Mouse (Mus musculus): Measurements from ENCODE around the gene Tspan18. TPM values are rescaled to one million over a fixed set of nuclear protein-coding genes. Genes with fewer than 3 reads are reported as not detected.

Tspan18 gene
- polyA plus RNA-seq, 1 experiment, result 6.8 TPM

Other genes starting within 250 kb of the Tspan18 start
- 69.6 and 92.8 TPM in 2 replicates for gene Trp53i11, start 147.0 kb downstream of the Tspan18 start, polyA plus RNA-seq (2012; rRNA removed)
- 370 and 430 TPM in 2 replicates for gene Cd82, start 128.6 kb upstream of the Tspan18 start, polyA plus RNA-seq (2012; rRNA removed)
- gene Gm10803, start 226.1 kb upstream of the Tspan18 start, polyA plus RNA-seq (2012; rRNA removed), result not detected in 2 replicates

Measured in large intestine, adult 2 months (tissue).